Mouse (Mus musculus): Measurements from ENCODE around the gene Srebf1. TPM values are rescaled to one million over a fixed set of nuclear protein-coding genes. Genes with fewer than 3 reads are reported as not detected.

The Srebf1 gene
- polyA plus RNA-seq, 1 experiment from 2014 or later: 54.1 TPM

GRCm38 (mm10) chr11:60220291-60220804 is 2.0 kb downstream of the Srebf1 start:
- Histone ChIP-seq H3K36me3 (peaks cover 25% of the 10 kb centered on the region), H3K9me3 (no peaks in the 10 kb centered on the region), H3K9ac (replicated peaks) (peak overlapping the region; percentile 82), H3K4me1 (replicated peaks) (peaks cover 41% of the 10 kb centered on the region), H3K4me3 (replicated peaks) (peak overlapping the region; percentile 69), H3K4me2 (peak overlapping the region; percentile 67), H3K27ac (peak overlapping the region; percentile 84), H3K27me3 (no peaks in the 10 kb centered on the region)
- under 1% methylated on average over 46 of the region's 46 CpGs for WGBS
- ATAC-seq (ENCODE audit: insufficient number of reproducible peaks, insufficient read depth, low FRiP score, low TSS enrichment, low read depth): peak; percentile 63

DNA sequence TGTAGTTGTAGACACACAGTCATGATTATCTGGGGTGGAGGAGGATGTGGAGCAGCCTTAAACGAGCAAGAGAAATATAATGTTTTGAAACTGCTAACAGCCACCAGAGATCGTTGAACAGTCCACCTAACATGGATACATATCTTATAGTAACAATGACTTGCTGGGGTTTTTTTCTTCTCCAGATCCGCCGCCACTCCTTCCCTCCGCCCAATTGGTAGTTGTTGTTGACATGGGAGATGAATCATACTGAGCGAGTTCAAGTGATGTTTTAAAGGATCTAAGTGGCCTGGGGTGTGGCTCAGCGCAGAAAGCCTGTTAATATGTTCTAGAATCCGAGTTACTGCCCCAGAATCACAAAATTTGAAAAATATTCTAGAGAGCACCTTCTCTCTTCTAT is 2.8 kb downstream of the Srebf1 start:
- Histone ChIP-seq H3K9ac (replicated peaks) (peak overlapping the region; percentile 82), H3K9me3 (no peaks in the 10 kb centered on the region), H3K4me3 (replicated peaks) (peak overlapping the region; percentile 69), H3K4me1 (replicated peaks) (peaks cover 41% of the 10 kb centered on the region), H3K27me3 (no peaks in the 10 kb centered on the region), H3K4me2 (peak overlapping the region; percentile 67), H3K27ac (peak overlapping the region; percentile 84; the same call in 1 of the 2 replicates), H3K36me3 (peaks cover 25% of the 10 kb centered on the region)
- ATAC-seq (ENCODE audit: insufficient number of reproducible peaks, insufficient read depth, low FRiP score, low TSS enrichment, low read depth): no peak
- 42% methylated on average over 8 of the region's 8 CpGs for WGBS

DNA sequence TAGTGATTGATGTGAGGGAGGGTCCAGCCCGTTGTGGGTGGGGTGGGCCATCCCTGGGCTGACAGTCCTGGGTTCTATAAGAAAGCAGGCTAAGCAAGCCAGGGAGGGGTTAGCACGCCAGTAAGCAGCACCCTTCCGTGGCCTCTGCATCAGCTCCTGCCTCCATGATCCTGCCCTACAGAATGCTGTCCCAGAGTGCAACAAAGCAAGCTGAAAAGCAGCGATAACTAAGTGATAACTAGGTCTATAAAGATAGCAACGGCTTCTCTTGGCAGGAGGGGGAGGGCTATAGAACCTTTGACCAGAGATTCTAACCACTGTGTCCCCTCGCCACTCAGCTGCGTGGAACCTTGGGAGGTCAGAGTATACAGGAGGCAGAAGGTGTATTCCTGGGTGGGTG is 4.9 kb downstream of the Srebf1 start:
- no peak overlapping the region for H3K4me3 ChIP-seq (replicated peaks)
- H3K4me2 ChIP-seq: no peak overlapping the region
- no peak for ATAC-seq (ENCODE audit: insufficient number of reproducible peaks, insufficient read depth, low FRiP score, low TSS enrichment, low read depth)
- no peak overlapping the region for H3K9ac ChIP-seq (replicated peaks)
- H3K4me1 ChIP-seq (replicated peaks): peaks cover 42% of the 10 kb centered on the region
- H3K9me3 ChIP-seq: no peaks in the 10 kb centered on the region
- peaks cover 25% of the 10 kb centered on the region for H3K36me3 ChIP-seq
- 87% methylated on average over 7 of the region's 7 CpGs for WGBS
- H3K27me3 ChIP-seq: no peaks in the 10 kb centered on the region
- no peak overlapping the region for H3K27ac ChIP-seq

GRCm38 (mm10) chr11:60216671-60217070 is 5.7 kb downstream of the Srebf1 start:
- Histone ChIP-seq H3K4me2 (no peak overlapping the region), H3K36me3 (peaks cover 25% of the 10 kb centered on the region), H3K27me3 (no peaks in the 10 kb centered on the region), H3K4me3 (replicated peaks) (no peak overlapping the region), H3K9me3 (no peaks in the 10 kb centered on the region), H3K9ac (replicated peaks) (no peak overlapping the region), H3K27ac (no peak overlapping the region), H3K4me1 (replicated peaks) (peaks cover 47% of the 10 kb centered on the region)
- 67% methylated on average over 1 of the region's 1 CpGs for WGBS
- no peak for ATAC-seq (ENCODE audit: insufficient number of reproducible peaks, insufficient read depth, low FRiP score, low TSS enrichment, low read depth)

DNA sequence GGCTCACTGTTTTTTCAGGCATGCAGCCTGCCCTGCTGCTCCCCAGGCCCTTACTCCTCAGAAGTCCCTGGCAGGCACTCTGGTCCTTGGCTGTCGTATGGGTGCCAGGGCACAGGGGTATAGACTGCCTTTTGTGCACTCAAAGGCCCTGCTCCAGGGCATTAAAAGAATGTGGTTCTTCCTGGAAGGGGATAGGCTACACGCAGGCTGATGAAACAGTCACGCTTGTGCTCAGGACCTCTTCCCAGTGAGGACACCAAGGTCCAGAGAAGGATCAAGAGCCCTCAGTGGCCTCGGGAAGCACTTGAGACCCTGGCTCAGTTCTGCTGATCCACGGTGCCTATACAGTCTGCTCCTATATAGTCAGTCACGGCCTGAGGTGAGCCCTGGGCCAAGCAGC is 9.1 kb downstream of the Srebf1 start:
- Histone ChIP-seq H3K4me3 (replicated peaks) (no peak overlapping the region), H3K9ac (replicated peaks) (peak overlapping the region; percentile 12; the same call in 1 of the 2 replicates), H3K4me1 (replicated peaks) (peaks cover 59% of the 10 kb centered on the region), H3K4me2 (no peak overlapping the region), H3K27ac (peak overlapping the region; percentile 88), H3K27me3 (no peaks in the 10 kb centered on the region), H3K36me3 (peaks cover 19% of the 10 kb centered on the region), H3K9me3 (no peaks in the 10 kb centered on the region)
- ATAC-seq (ENCODE audit: insufficient number of reproducible peaks, insufficient read depth, low FRiP score, low TSS enrichment, low read depth): no peak
- 77% methylated on average over 6 of the region's 6 CpGs for WGBS

DNA sequence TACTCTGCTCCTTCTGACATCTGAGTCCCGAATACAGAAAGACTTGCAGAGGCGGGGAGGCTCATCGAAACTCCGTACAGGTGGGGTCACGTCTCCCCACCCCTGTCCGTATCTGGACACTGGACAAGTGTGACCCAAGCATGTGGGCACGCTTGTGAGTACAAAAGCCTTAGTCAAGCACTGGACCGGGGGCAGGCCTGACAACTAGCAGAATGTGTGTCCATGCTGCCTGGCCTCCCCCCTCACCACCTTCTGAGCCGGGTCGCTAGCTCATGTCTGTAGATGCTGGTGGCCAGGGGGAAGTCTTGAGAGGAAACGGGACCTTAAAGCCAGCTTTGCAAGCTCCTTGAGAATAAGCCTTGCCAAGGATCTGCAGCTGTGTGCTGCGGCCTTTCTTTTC is 10.6 kb downstream of the Srebf1 start:
- Histone ChIP-seq H3K9me3 (no peaks in the 10 kb centered on the region), H3K27me3 (no peaks in the 10 kb centered on the region), H3K4me3 (replicated peaks) (no peak overlapping the region), H3K36me3 (peaks cover 13% of the 10 kb centered on the region; the same call in 1 of the 2 replicates), H3K4me2 (peak overlapping the region; percentile 23; the same call in 1 of the 2 replicates), H3K9ac (replicated peaks) (no peak overlapping the region; the same call in 1 of the 2 replicates), H3K4me1 (replicated peaks) (peaks cover 74% of the 10 kb centered on the region), H3K27ac (peak overlapping the region; percentile 88)
- WGBS: 60% methylated on average over 12 of the region's 12 CpGs
- ATAC-seq (ENCODE audit: insufficient number of reproducible peaks, insufficient read depth, low FRiP score, low TSS enrichment, low read depth): no peak

DNA sequence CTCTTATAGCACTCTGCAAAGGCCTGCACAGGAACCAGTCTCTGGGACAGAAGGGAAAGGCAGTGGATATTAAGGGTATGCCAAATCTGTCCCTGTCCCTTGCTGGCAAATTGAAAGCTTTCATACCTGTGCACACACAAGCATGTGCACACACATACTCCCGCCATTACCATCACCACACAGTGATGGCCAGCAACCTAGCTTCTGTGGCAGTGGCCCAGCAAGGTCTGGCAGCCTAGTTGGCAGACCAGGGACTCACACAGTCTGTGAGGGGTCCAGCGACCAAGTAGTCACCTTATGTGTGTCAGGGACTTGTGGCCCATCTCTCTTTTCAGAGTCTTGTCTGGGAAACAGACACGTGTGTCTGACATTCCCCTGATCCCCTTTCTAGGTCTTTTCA is 11.2 kb downstream of the Srebf1 start:
- H3K4me3 ChIP-seq (replicated peaks): no peak overlapping the region; the same call in 1 of the 2 replicates
- ATAC-seq (ENCODE audit: insufficient number of reproducible peaks, insufficient read depth, low FRiP score, low TSS enrichment, low read depth): no peak
- no peaks in the 10 kb centered on the region for H3K9me3 ChIP-seq
- peaks cover 80% of the 10 kb centered on the region for H3K4me1 ChIP-seq (replicated peaks)
- H3K9ac ChIP-seq (replicated peaks): no peak overlapping the region
- H3K36me3 ChIP-seq: peaks cover 14% of the 10 kb centered on the region
- WGBS: 60% methylated on average over 3 of the region's 3 CpGs
- peak overlapping the region; percentile 78 for H3K4me2 ChIP-seq
- H3K27ac ChIP-seq: peak overlapping the region; percentile 88
- H3K27me3 ChIP-seq: no peaks in the 10 kb centered on the region

DNA sequence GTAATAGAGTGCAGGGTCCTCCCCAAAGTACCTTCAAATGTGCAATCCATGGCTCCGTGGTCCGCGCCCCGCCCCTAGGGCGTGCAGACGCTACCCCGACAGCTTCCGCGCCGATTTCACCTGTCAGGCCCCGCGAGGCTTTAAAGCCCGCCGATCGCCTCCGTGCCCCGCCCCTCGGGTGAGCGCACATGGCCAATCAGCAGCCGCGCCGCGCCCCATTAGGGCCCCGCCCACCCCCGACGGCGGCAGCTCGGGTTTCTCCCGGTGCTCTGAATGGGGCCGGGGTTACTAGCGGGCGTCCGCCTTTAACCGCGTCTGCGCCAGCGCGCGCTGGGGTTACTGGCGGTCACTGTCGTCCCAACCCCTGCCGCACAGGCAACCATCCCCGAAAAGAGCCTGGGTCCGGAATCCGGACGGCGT is 12.1 kb downstream of the Srebf1 start:
- peak overlapping the region; percentile 78 for H3K4me2 ChIP-seq
- peak overlapping the region; percentile 56 for H3K9ac ChIP-seq (replicated peaks)
- H3K4me1 ChIP-seq (replicated peaks): peaks cover 77% of the 10 kb centered on the region
- under 1% methylated on average over 47 of the region's 47 CpGs for WGBS
- H3K9me3 ChIP-seq: no peaks in the 10 kb centered on the region
- H3K27ac ChIP-seq: peak overlapping the region; percentile 88
- H3K27me3 ChIP-seq: no peaks in the 10 kb centered on the region
- peak overlapping the region; percentile 46 for H3K4me3 ChIP-seq (replicated peaks)
- H3K36me3 ChIP-seq: peaks cover 22% of the 10 kb centered on the region
- ATAC-seq (ENCODE audit: insufficient number of reproducible peaks, insufficient read depth, low FRiP score, low TSS enrichment, low read depth): peak; percentile 89

- peaks cover 27% of the 10 kb centered on the region for H3K36me3 ChIP-seq
- peaks cover 77% of the 10 kb centered on the region for H3K4me1 ChIP-seq (replicated peaks)
- ATAC-seq (ENCODE audit: insufficient number of reproducible peaks, insufficient read depth, low FRiP score, low TSS enrichment, low read depth): no peak
- peak overlapping the region; percentile 46 for H3K4me3 ChIP-seq (replicated peaks)
- H3K4me2 ChIP-seq: peak overlapping the region; percentile 78
- H3K9me3 ChIP-seq: no peaks in the 10 kb centered on the region
- no peaks in the 10 kb centered on the region for H3K27me3 ChIP-seq
- WGBS: 2% methylated on average over 2 of the region's 2 CpGs
- peak overlapping the region; percentile 88 for H3K27ac ChIP-seq
- peak overlapping the region; percentile 56 for H3K9ac ChIP-seq (replicated peaks)
These were observed 12.5 kb downstream of the Srebf1 start for GRCm38 (mm10) chr11:60209933-60210249.

- Histone ChIP-seq H3K4me2 (peak overlapping the region; percentile 78), H3K9ac (replicated peaks) (peak overlapping the region; percentile 56), H3K27ac (peak overlapping the region; percentile 88), H3K4me3 (replicated peaks) (peak overlapping the region; percentile 46), H3K27me3 (no peaks in the 10 kb centered on the region), H3K36me3 (peaks cover 32% of the 10 kb centered on the region), H3K9me3 (no peaks in the 10 kb centered on the region), H3K4me1 (replicated peaks) (peaks cover 77% of the 10 kb centered on the region)
- ATAC-seq (ENCODE audit: insufficient number of reproducible peaks, insufficient read depth, low FRiP score, low TSS enrichment, low read depth): no peak
- 40% methylated on average over 7 of the region's 7 CpGs for WGBS
These were observed 13.0 kb downstream of the Srebf1 start for GRCm38 (mm10) chr11:60209217-60209932.

GRCm38 (mm10) chr11:60208712-60209111 is 13.7 kb downstream of the Srebf1 start:
- ATAC-seq (ENCODE audit: insufficient number of reproducible peaks, insufficient read depth, low FRiP score, low TSS enrichment, low read depth): no peak
- peak overlapping the region; percentile 78 for H3K4me2 ChIP-seq
- H3K4me1 ChIP-seq (replicated peaks): peaks cover 77% of the 10 kb centered on the region
- no peaks in the 10 kb centered on the region for H3K9me3 ChIP-seq
- H3K4me3 ChIP-seq (replicated peaks): peak overlapping the region; percentile 46
- H3K9ac ChIP-seq (replicated peaks): peak overlapping the region; percentile 56
- no peaks in the 10 kb centered on the region for H3K27me3 ChIP-seq
- peaks cover 38% of the 10 kb centered on the region for H3K36me3 ChIP-seq
- WGBS: 71% methylated on average over 4 of the region's 4 CpGs
- peak overlapping the region; percentile 88 for H3K27ac ChIP-seq

Data from limb, embryonic 12.5 days (tissue).